17 mouse cellular contexts compared by ENCODE assay signal in the genomic region with DNA sequence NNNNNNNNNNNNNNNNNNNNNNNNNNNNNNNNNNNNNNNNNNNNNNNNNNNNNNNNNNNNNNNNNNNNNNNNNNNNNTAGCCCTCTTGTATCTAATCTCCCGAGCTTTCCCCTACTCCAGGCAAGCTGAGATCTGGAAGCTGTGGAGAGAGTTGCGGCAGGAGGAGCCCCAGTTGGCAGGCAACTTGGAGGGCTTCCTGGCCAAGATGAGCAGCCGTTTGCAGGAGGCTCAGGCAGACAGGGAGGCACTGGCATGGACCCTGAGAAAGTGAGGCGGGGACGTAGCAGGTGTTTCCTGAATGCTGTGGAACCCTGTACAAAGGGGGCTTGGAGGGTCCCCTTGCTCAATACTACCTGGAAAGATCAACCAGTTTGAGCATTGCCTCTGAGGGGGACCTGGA. TPM values are rescaled to one million over a fixed set of nuclear protein-coding genes. Genes with fewer than 3 reads are reported as not detected.
A peak's percentile ranks its signal among the peaks of the same experiment; 100 is the strongest.
DNase-seq lines count a peak whose midpoint lies in the region; ATAC-seq lines count a peak whose summit lies in the region.
"Had no signal": no experiment of that assay in that cellular context is flagged by ENCODE, and none has a peak within 500 bp of the region (broad histone marks: within the 10 kb centered on the region; RNA-seq: fewer than 3 reads in every experiment).

No protein-coding gene starts in this region.

- H3K27ac ChIP-seq in forebrain, embryonic 14.5 days (ENCODE audit: low read depth, low read length), result no peak overlapping the region
- no peak overlapping the region for H3K27ac ChIP-seq in forebrain, embryonic 10.5 days
- peak overlapping the region; percentile 36; the same call in 1 of the 2 replicates for H3K27ac ChIP-seq in stomach, embryonic 16.5 days (ENCODE audit: low read length)
- H3K27ac ChIP-seq: embryonic facial prominence, embryonic 12.5 days; heart, embryonic 15.5 days; limb, embryonic 12.5 days; liver, embryonic 12.5 days had no signal

- H3K27me3 ChIP-seq in forebrain, embryonic 14.5 days (replicated peaks; ENCODE audit: control insufficient read depth, insufficient read depth, low read length), result no peaks in the 10 kb centered on the region
- H3K27me3 ChIP-seq in forebrain, embryonic 10.5 days (ENCODE audit: poor library complexity, severe bottlenecking), result no peaks in the 10 kb centered on the region
- H3K27me3 ChIP-seq in stomach, embryonic 16.5 days (ENCODE audit: control insufficient read depth, insufficient read depth, low read length), result no peaks in the 10 kb centered on the region
- H3K27me3 ChIP-seq: embryonic facial prominence, embryonic 12.5 days; heart, embryonic 15.5 days; limb, embryonic 12.5 days had no signal

- no peaks in the 10 kb centered on the region for H3K4me1 ChIP-seq in forebrain, embryonic 14.5 days (ENCODE audit: control insufficient read depth, insufficient read depth, low read length)
- H3K4me1 ChIP-seq in forebrain, embryonic 10.5 days, result peaks cover 20% of the 10 kb centered on the region
- H3K4me1 ChIP-seq in stomach, embryonic 16.5 days (ENCODE audit: control insufficient read depth, insufficient read depth, low read length), result no peaks in the 10 kb centered on the region; the same call in 1 of the 2 replicates
- H3K4me1 ChIP-seq: liver, embryonic 12.5 days had no signal

- peak; percentile 50 for DNase-seq in forebrain, embryonic 14.5 days (ENCODE audit: low spot score)
- DNase-seq in forebrain, embryonic 10.5 days (ENCODE audit: extremely low spot score, low spot score), result no peak
- peak; percentile 62 for DNase-seq in left cerebral cortex, postnatal 4 days
- DNase-seq in left cerebral cortex, adult 18-20 months (ENCODE audit: low spot score in 2 of 2), result no peak
- DNase-seq in thymus, postnatal 4 days, result peak; percentile 58
- no peak for DNase-seq in kidney, postnatal 4 days
- DNase-seq: cerebellum, adult 2 months; gastrocnemius, postnatal 10 days; lung, adult 2 months; lung, postnatal 36 days had no signal

- no peak overlapping the region for H3K4me2 ChIP-seq in forebrain, embryonic 14.5 days (ENCODE audit: low read length)
- H3K4me2 ChIP-seq in stomach, embryonic 16.5 days (ENCODE audit: low read depth, low read length), result no peak overlapping the region
- H3K4me2 ChIP-seq: embryonic facial prominence, embryonic 12.5 days; heart, embryonic 15.5 days; limb, embryonic 12.5 days; liver, embryonic 12.5 days had no signal

- no peak overlapping the region for H3K9ac ChIP-seq in forebrain, embryonic 14.5 days (ENCODE audit: low read length)
- no peak overlapping the region for H3K9ac ChIP-seq in stomach, embryonic 16.5 days (ENCODE audit: low read length)
- H3K9ac ChIP-seq: embryonic facial prominence, embryonic 12.5 days; heart, embryonic 15.5 days; limb, embryonic 12.5 days; liver, embryonic 12.5 days had no signal

- WGBS in forebrain, embryonic 14.5 days, result 59% methylated on average over 5 of the region's 5 CpGs
- 81% methylated on average over 5 of the region's 5 CpGs for WGBS in forebrain, embryonic 10.5 days
- 62% methylated on average over 5 of the region's 5 CpGs for WGBS in stomach, embryonic 16.5 days

- H3K36me3 ChIP-seq in forebrain, embryonic 14.5 days (ENCODE audit: control insufficient read depth, insufficient read depth, low read length), result no peaks in the 10 kb centered on the region
- no peaks in the 10 kb centered on the region for H3K36me3 ChIP-seq in forebrain, embryonic 10.5 days (replicated peaks)
- H3K36me3 ChIP-seq in stomach, embryonic 16.5 days (ENCODE audit: control insufficient read depth, insufficient read depth, low read length), result no peaks in the 10 kb centered on the region
- H3K36me3 ChIP-seq: embryonic facial prominence, embryonic 12.5 days; heart, embryonic 15.5 days; limb, embryonic 12.5 days; liver, embryonic 12.5 days had no signal

- H3K4me3 ChIP-seq in forebrain, embryonic 14.5 days (ENCODE audit: low read depth, low read length), result no peak overlapping the region
- no peak overlapping the region for H3K4me3 ChIP-seq in forebrain, embryonic 10.5 days
- no peak overlapping the region for H3K4me3 ChIP-seq in stomach, embryonic 16.5 days (replicated peaks; ENCODE audit: low read length)
- H3K4me3 ChIP-seq: embryonic facial prominence, embryonic 12.5 days; heart, embryonic 15.5 days; limb, embryonic 12.5 days; liver, embryonic 12.5 days had no signal

- intact Hi-C loops in left cerebral cortex, postnatal 4 days (cut with DNase I), result no loop called here

- H3K9me3 ChIP-seq in forebrain, embryonic 14.5 days (replicated peaks; ENCODE audit: control insufficient read depth, low read length), result no peaks in the 10 kb centered on the region
- H3K9me3 ChIP-seq in forebrain, embryonic 10.5 days, result no peaks in the 10 kb centered on the region
- no peaks in the 10 kb centered on the region for H3K9me3 ChIP-seq in stomach, embryonic 16.5 days (replicated peaks; ENCODE audit: control insufficient read depth, low read length)
- H3K9me3 ChIP-seq: embryonic facial prominence, embryonic 12.5 days; heart, embryonic 15.5 days; limb, embryonic 12.5 days; liver, embryonic 12.5 days had no signal

- ATAC-seq in forebrain, embryonic 14.5 days, result no peak
- no peak for ATAC-seq in stomach, embryonic 16.5 days (ENCODE audit: insufficient read depth, low FRiP score)
- ATAC-seq: inflammation-experienced regulatory T-cells, adult 6 months; liver, embryonic 12.5 days had no signal

RNA-seq across cellular contexts. Expression of gene Rab44, which starts 21.1 kb away (rescaled TPM):
- polyA plus RNA-seq in forebrain, embryonic 14.5 days (2014; fragmentation: Nextera tagmentation; extraction: Ambion mirVana), result not detected in 2 replicates
- 0.20 and 0.25 TPM in 2 replicates for polyA plus RNA-seq in forebrain, embryonic 10.5 days (2016; fragmentation: Nextera tagmentation; extraction: Ambion mirVana)
- 1 to 10 TPM in 1 of 2 experiments, under 1 TPM in 1; 0.54 to 1.0 TPM for total RNA-seq in left cerebral cortex, postnatal 4 days (2021)
- total RNA-seq in left cerebral cortex, adult 18-20 months (2021), result not detected
- 4.0 and 4.1 TPM in 2 replicates for polyA plus RNA-seq in stomach, embryonic 16.5 days (2015; fragmentation: Nextera tagmentation; extraction: Ambion mirVana)
- polyA plus RNA-seq: hindbrain, embryonic 11.5 days; inflammation-experienced regulatory T-cells, adult 6 months had no signal

RNA-seq across cellular contexts. Expression of gene Cdkn1a, which starts 44.3 kb away (rescaled TPM):
- 41.0 and 43.3 TPM in 2 replicates for polyA plus RNA-seq in forebrain, embryonic 14.5 days (2014; fragmentation: Nextera tagmentation; extraction: Ambion mirVana)
- polyA plus RNA-seq in forebrain, embryonic 10.5 days (2016; fragmentation: Nextera tagmentation; extraction: Ambion mirVana), result 14.0 and 16.8 TPM in 2 replicates
- total RNA-seq in left cerebral cortex, postnatal 4 days (2021), result 10 to 100 TPM; 29.6 to 34.4 TPM
- 10 to 100 TPM; 35.1 to 57.4 TPM for total RNA-seq in left cerebral cortex, adult 18-20 months (2021)
- 144 and 167 TPM in 2 replicates for polyA plus RNA-seq in stomach, embryonic 16.5 days (2015; fragmentation: Nextera tagmentation; extraction: Ambion mirVana)

Comparison
In these comparisons a context has a peak if more than half of its experiments do, and no peak if none do; other contexts are left out.
1. DNase-seq: peak in forebrain, embryonic 14.5 days (single experiment), left cerebral cortex, postnatal 4 days (single experiment) and thymus, postnatal 4 days (single experiment); none in forebrain, embryonic 10.5 days (single experiment), left cerebral cortex, adult 18-20 months (0 of 2) and kidney, postnatal 4 days (0 of 2).